Mouse (Mus musculus) midbrain, embryonic 11.5 days (tissue): ENCODE measurements around the gene Spint5. TPM values are rescaled to one million over a fixed set of nuclear protein-coding genes. Genes with fewer than 3 reads are reported as not detected.
A peak's percentile ranks its signal among the peaks of the same experiment; 100 is the strongest.

ENCODE experiments used
- ATAC-seq: fragments of 200-750 bp; cut with Nextera tagmentation; 2 replicates; pipeline ENCODE4 v1.8.0; 2017; ENCODE audit warnings: moderate TSS enrichment, moderate library complexity; ENCODE audit not compliant: low FRiP score
- DNase-seq: peaks from one replicate; pipeline ENCODE4 v3.0.0; 2015; ENCODE audit warnings: low spot score; ENCODE audit errors: missing footprints
- H3K27ac ChIP-seq: fragments of 300-500 bp; sonication (generic); 2 replicates; pipeline ENCODE4 v1.5.1; 2014; ENCODE audit warnings: low read depth, low read length
- H3K27me3 ChIP-seq: fragments of 300-500 bp; sonication (generic); 2 replicates; pipeline ENCODE4 v1.6.1; 2014; ENCODE audit warnings: mild to moderate bottlenecking, low read length, moderate library complexity, mixed read lengths; ENCODE audit not compliant: control insufficient read depth, insufficient read depth
- H3K36me3 ChIP-seq: fragments of 300-500 bp; sonication (generic); 2 replicates; pipeline ENCODE4 v1.6.1; 2014; ENCODE audit warnings: mild to moderate bottlenecking, low read length, moderate library complexity, mixed read lengths; ENCODE audit not compliant: control insufficient read depth, insufficient read depth
- H3K4me1 ChIP-seq: fragments of 300-500 bp; sonication (generic); 2 replicates; pipeline ENCODE4 v1.6.1; 2014; ENCODE audit warnings: low read length; ENCODE audit not compliant: control insufficient read depth, insufficient read depth
- H3K4me2 ChIP-seq: fragments of 300-500 bp; sonication (generic); 2 replicates; pipeline ENCODE4 v1.6.1; 2014; ENCODE audit warnings: mild to moderate bottlenecking, moderate library complexity
- H3K4me3 ChIP-seq: fragments of 300-500 bp; sonication (generic); 2 replicates; pipeline ENCODE4 v1.5.1; 2014; ENCODE audit warnings: low read depth, low read length
- H3K9ac ChIP-seq: fragments of 300-500 bp; sonication (generic); 2 replicates; pipeline ENCODE4 v1.6.1; 2014; ENCODE audit warnings: low read length
- H3K9me3 ChIP-seq: fragments of 300-500 bp; sonication (generic); 2 replicates; pipeline ENCODE4 v1.6.1; 2016; ENCODE audit warnings: low read length; ENCODE audit not compliant: control insufficient read depth
- WGBS: fragments of 180-500 bp; shearing (Covaris S2); extraction: QIAGEN DNeasy Blood & Tissue Kit; methylation state at CpG from one replicate; pipeline ENCODE4 v1.1.7; 2014; 5-methylcytosine and 5-hydroxymethylcytosine counted together
- polyA plus RNA-seq: library from polyadenylated mRNA; unstranded; fragments of >200 nt; fragmentation: Nextera tagmentation; extraction: Ambion mirVana; gene quantifications from 2 replicates; pipeline ENCODE4 v1.2.1, GENCODE M21; 2014

Gene Spint5
- polyA plus RNA-seq: not detected in 2 replicates

GRCm38 (mm10) chr2:164715005-164715404, at the start of gene Spint5:
TSS of gene Spint5 (plus strand) at chr2:164715305.
- WGBS: 82% methylated on average over 6 of the region's 6 CpGs
- H3K27me3 ChIP-seq: no peaks in the 10 kb centered on the region
- H3K4me2 ChIP-seq: no peak within 1 kb of the TSS
- H3K9ac ChIP-seq: no peak within 1 kb of the TSS
- ATAC-seq: no peak
- H3K27ac ChIP-seq: no peak within 1 kb of the TSS
- no peaks in the 10 kb centered on the region for H3K9me3 ChIP-seq
- H3K4me3 ChIP-seq: no peak within 1 kb of the TSS
- no peaks in the 10 kb centered on the region for H3K36me3 ChIP-seq
- no peak for DNase-seq
- H3K4me1 ChIP-seq: no peaks in the 10 kb centered on the region

- ATAC-seq (no peak), DNase-seq (no peak)
- no peaks in the 10 kb centered on the region for H3K36me3 ChIP-seq
- no peak overlapping the region for H3K4me2 ChIP-seq
- no peaks in the 10 kb centered on the region for H3K9me3 ChIP-seq
- WGBS: 83% methylated on average over 5 of the region's 5 CpGs
- no peaks in the 10 kb centered on the region for H3K4me1 ChIP-seq
- no peaks in the 10 kb centered on the region for H3K27me3 ChIP-seq
- H3K9ac ChIP-seq: no peak overlapping the region
- no peak overlapping the region for H3K27ac ChIP-seq
- H3K4me3 ChIP-seq: no peak overlapping the region
Observed at GRCm38 (mm10) chr2:164670261-164670660, 44.8 kb upstream of the Spint5 start.

- H3K36me3 ChIP-seq: no peaks in the 10 kb centered on the region
- H3K9me3 ChIP-seq: no peaks in the 10 kb centered on the region
- H3K4me2 ChIP-seq: no peak overlapping the region
- no peaks in the 10 kb centered on the region for H3K27me3 ChIP-seq
- 35% methylated on average over 1 of the region's 1 CpGs for WGBS
- no peaks in the 10 kb centered on the region for H3K4me1 ChIP-seq
- H3K27ac ChIP-seq: no peak overlapping the region
- no peak for DNase-seq
- no peak overlapping the region for H3K9ac ChIP-seq
- H3K4me3 ChIP-seq: no peak overlapping the region
- no peak for ATAC-seq
Observed at GRCm38 (mm10) chr2:164670938-164671337, 44.2 kb upstream of the Spint5 start.

GRCm38 (mm10) chr2:164673987-164674386, 41.1 kb upstream of the Spint5 start, which contains the start of gene Wfdc11:
TSS of gene Wfdc11 (minus strand) at chr2:164674087.
- H3K4me3 ChIP-seq: no peak within 1 kb of the TSS
- H3K27ac ChIP-seq: no peak within 1 kb of the TSS
- H3K36me3 ChIP-seq: no peaks in the 10 kb centered on the region
- no peaks in the 10 kb centered on the region for H3K4me1 ChIP-seq
- H3K27me3 ChIP-seq: no peaks in the 10 kb centered on the region
- WGBS: 80% methylated on average over 7 of the region's 7 CpGs
- ATAC-seq (no peak), DNase-seq (no peak)
- H3K9ac ChIP-seq: no peak within 1 kb of the TSS
- no peaks in the 10 kb centered on the region for H3K9me3 ChIP-seq
- no peak within 1 kb of the TSS for H3K4me2 ChIP-seq

GRCm38 (mm10) chr2:164676103-164676502, 39.0 kb upstream of the Spint5 start:
- H3K36me3 ChIP-seq: no peaks in the 10 kb centered on the region
- no peak overlapping the region for H3K9ac ChIP-seq
- H3K4me1 ChIP-seq: no peaks in the 10 kb centered on the region
- DNase-seq (no peak), ATAC-seq (no peak)
- no peak overlapping the region for H3K27ac ChIP-seq
- no peak overlapping the region for H3K4me2 ChIP-seq
- H3K27me3 ChIP-seq: no peaks in the 10 kb centered on the region
- no peaks in the 10 kb centered on the region for H3K9me3 ChIP-seq
- 79% methylated on average over 7 of the region's 7 CpGs for WGBS
- no peak overlapping the region for H3K4me3 ChIP-seq

GRCm38 (mm10) chr2:164676916-164677685, 38.0 kb upstream of the Spint5 start:
- no peaks in the 10 kb centered on the region for H3K4me1 ChIP-seq
- H3K4me3 ChIP-seq: no peak overlapping the region
- H3K36me3 ChIP-seq: no peaks in the 10 kb centered on the region
- no peaks in the 10 kb centered on the region for H3K27me3 ChIP-seq
- H3K4me2 ChIP-seq: no peak overlapping the region
- no peaks in the 10 kb centered on the region for H3K9me3 ChIP-seq
- H3K9ac ChIP-seq: no peak overlapping the region
- ATAC-seq: no peak
- DNase-seq: no peak
- WGBS: 86% methylated on average over 16 of the region's 16 CpGs
- no peak overlapping the region for H3K27ac ChIP-seq

- Histone ChIP-seq H3K4me3 (peak overlapping the region; percentile 10; the same call in 1 of the 2 replicates), H3K36me3 (no peaks in the 10 kb centered on the region), H3K4me2 (peak overlapping the region; percentile 38), H3K9me3 (no peaks in the 10 kb centered on the region), H3K27ac (no peak overlapping the region), H3K9ac (no peak overlapping the region; the same call in 1 of the 2 replicates), H3K4me1 (no peaks in the 10 kb centered on the region), H3K27me3 (no peaks in the 10 kb centered on the region)
- ATAC-seq: peak; percentile 81
- peak; percentile 96 for DNase-seq
- WGBS: 24% methylated on average over 19 of the region's 19 CpGs
Observed at GRCm38 (mm10) chr2:164678848-164679625, 36.1 kb upstream of the Spint5 start.

- H3K27ac ChIP-seq: no peak overlapping the region
- DNase-seq: no peak
Observed at GRCm38 (mm10) chr2:164679906-164680305, 35.2 kb upstream of the Spint5 start.

GRCm38 (mm10) chr2:164684807-164685206, 30.3 kb upstream of the Spint5 start, which contains the start of gene Wfdc13:
TSS of gene Wfdc13 (plus strand) at chr2:164685107.
- no peak within 1 kb of the TSS for H3K4me3 ChIP-seq
- no peaks in the 10 kb centered on the region for H3K4me1 ChIP-seq
- no peaks in the 10 kb centered on the region for H3K9me3 ChIP-seq
- H3K27ac ChIP-seq: no peak within 1 kb of the TSS
- H3K36me3 ChIP-seq: no peaks in the 10 kb centered on the region
- DNase-seq (no peak), ATAC-seq (no peak)
- 63% methylated on average over 3 of the region's 3 CpGs for WGBS
- no peak within 1 kb of the TSS for H3K4me2 ChIP-seq
- no peaks in the 10 kb centered on the region for H3K27me3 ChIP-seq
- H3K9ac ChIP-seq: no peak within 1 kb of the TSS

More at GRCm38 (mm10) chr2:164679906-164680305, 35.2 kb upstream of the Spint5 start:
- Histone ChIP-seq H3K4me1 (no peaks in the 10 kb centered on the region), H3K36me3 (no peaks in the 10 kb centered on the region), H3K27me3 (no peaks in the 10 kb centered on the region), H3K9me3 (no peaks in the 10 kb centered on the region), H3K4me3 (no peak overlapping the region), H3K9ac (no peak overlapping the region), H3K4me2 (no peak overlapping the region)
- ATAC-seq: no peak
- 62% methylated on average over 3 of the region's 3 CpGs for WGBS
